Mouse (Mus musculus): ENCODE results near the gene Inpp5k.

Gene Inpp5k

DNA sequence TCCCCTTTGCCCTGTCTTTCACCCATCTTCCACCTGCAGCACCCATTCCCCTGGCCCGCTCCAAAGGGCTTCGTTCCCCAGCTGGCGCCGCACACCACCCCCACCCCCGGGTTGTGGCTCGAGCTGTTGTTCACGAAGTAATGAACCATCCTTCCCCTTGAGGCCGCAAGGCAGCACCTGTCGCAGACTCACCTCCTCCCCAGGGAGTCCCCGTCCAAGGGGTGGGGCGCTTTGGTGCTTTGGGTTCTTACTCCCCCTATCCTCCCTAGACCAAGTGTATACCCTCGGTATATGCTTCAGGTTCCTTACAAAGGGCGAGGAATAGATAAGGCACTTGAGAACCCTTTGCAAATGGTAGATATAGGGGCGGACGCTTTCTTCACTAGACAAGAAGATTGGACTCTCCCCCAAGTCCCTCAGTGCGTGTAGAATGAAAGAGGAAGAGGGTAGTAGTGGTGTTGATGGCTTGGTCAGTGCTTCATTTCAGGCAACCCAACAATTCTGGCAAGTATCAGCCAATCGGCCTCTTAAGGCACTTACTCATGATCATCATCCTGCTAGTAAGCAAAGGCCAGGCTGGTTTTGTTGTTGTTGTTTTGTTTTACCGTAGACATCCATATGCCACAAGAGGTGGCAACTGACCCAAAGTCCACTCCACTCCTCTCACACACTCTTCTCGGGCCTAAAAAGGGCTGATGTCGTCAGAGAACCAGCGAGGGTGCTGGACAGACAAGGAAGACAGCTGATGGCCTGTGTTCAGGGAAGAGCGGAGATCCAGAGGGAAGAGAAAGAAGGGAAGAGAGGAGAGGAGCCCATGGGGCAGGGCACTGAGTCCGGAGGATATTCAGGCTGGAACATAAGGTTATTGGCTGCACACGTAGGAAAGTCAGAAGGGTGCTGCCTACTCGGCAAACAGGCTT, 23.9 kb downstream of the Inpp5k start:
- DNase-seq (ENCODE audit: low spot score), result no peak

DNA sequence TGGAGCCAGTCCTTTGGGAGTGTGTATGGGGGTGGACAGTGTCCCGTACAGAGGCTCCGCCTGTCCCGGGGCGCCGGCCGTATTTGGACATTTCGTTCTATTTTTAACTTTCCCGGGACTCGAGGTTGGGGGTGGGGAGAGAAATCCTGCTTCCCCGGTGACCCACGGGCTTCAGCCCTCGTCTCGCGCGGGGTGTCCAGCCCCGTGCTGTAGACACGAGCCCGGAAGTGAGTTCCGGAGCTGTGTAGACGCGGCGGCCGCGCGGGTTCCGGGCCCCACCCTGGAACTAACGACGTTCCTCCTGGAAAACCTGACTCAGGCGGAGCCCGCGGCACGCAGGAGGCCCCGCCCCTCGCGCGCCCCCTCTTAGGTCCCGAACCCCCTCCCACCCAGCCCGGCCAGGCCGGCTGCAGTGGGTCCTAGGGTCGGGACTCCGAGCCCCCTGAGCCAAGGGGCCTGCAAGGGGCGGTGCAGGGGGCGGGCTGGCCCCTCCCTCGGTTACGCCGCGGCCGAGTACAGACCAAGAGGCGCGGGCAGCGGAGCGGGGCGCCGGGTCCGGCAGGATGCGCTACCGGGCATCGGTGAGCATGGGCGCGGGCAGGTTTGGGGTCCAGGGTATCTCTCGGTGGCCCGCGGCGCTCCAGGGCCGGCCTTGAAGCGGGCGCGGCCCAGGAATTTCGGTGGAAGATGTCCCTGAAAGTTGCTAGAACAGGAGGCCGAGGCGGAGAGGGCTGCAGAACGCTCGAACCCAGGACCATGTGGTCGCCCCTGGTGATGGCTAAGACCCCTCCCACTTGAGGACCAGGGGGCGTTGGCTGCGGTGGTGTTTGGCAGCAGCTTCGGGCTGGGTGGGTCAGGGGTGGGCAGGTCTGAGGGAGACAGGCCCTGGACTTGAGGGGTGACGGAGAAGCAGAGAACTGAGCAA, 25.1 kb downstream of the Inpp5k start:
- peak; percentile 55 for DNase-seq (ENCODE audit: low spot score)

DNA sequence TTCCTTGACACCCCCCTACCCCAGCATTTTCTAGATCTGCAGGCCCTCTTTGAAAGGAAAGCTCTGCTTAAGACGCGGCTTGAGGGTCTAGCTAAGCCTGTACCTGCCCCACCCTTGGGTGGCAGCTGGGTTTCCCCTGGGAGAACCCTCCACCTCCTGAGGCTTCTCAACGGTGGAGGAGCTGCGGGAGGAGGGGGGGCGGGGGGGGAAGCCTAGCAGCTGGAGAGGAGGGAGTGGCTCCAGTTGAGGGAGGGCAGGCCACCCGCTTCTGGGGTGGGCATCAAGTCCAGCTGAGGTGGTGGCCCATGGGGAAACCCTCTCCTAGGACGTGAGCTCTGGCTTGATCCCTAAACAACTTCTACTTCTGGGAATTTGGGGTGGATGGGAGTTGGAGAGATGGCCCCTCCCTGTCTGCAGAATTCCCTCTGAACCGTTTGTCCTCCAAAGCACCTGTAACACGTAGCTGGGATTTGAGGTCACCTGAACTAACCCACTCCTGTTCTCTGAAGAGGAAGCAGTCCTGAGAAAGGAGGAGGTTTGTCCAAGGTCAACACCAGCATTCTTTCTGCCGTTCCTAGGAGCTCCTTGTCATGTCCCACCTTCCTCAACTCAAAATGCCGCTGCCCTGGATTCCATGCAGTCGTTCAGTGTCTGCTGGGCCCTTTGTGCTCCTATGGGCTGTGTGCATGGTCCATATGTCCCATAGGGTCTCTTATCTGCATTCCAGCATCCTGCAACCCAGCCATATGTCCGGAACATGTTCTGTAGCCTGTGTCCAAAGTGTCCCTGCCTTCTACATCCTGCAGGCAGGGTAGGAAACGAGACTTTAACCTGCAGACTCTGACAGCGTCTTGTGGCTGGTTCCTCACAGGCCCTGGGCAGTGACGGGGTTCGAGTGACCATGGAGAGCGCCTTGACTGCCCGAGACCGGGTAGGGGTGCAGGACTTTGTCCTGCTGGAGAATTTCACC, 26.1 kb downstream of the Inpp5k start:
- no peak for DNase-seq (ENCODE audit: low spot score)

DNA sequence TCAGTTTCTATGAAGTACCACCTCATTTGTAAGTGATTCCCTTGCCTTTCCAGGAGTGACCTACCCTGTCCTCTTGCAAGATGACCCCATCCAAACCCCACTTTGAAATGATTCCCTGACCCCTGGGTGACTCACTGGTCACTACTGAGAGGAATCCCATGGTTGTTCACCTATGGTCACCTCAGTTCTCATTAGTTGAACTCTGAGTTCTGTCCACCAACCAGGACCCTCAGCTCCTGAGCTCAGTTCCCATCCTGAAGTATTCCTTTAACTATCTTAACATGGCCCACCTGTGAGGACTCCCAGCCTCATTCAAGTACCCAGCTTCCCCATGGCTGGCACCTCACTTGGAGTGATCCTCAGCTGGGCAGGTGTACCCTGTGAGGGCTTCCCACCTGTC, 27.1 kb downstream of the Inpp5k start:
- no peak for DNase-seq (ENCODE audit: low spot score)

GRCm38 (mm10) chr11:75658311-75658710, 27.5 kb downstream of the Inpp5k start:
- DNase-seq (ENCODE audit: low spot score), result no peak

DNA sequence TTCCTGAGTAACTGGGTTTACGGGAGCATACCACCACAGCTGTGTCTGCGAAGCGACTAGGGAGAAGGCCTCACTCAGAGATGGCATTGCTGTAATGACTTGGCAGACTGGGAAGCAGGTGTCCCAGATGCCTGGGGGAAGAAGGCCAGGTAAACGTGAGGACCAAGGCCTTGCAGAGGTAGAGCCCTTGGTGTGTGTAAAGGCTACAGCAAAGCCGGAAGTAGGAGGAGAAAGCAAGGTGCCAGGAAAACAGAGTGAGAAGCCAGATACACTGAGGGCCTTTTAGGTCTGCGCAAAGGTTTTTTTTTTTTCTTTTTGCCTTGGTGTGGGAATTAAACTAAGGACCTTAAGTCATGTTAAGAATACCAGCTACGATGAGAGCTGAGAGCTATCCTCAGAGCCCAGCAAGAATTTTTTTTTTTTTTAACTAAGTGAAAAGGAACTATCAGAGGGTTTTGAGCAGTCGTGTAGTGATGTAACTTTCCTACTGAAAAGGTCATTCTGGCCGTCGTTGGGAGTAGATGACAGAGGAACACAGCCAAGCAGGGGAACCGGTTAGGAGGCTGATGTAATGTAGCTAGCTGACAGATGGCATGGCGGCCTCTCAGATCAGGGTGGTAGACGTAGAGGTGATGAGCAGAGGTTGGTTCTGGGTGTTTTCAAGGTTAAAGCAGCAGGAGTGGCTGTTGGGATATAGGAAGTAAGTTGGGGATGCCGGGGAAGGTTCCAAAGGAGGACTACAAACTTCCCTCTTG, 28.4 kb downstream of the Inpp5k start:
- DNase-seq (ENCODE audit: low spot score), result no peak

GRCm38 (mm10) chr11:75660081-75660590, 29.3 kb downstream of the Inpp5k start:
- no peak for DNase-seq (ENCODE audit: low spot score)

GRCm38 (mm10) chr11:75660941-75661800, 30.4 kb downstream of the Inpp5k start:
- DNase-seq (ENCODE audit: low spot score), result no peak

DNA sequence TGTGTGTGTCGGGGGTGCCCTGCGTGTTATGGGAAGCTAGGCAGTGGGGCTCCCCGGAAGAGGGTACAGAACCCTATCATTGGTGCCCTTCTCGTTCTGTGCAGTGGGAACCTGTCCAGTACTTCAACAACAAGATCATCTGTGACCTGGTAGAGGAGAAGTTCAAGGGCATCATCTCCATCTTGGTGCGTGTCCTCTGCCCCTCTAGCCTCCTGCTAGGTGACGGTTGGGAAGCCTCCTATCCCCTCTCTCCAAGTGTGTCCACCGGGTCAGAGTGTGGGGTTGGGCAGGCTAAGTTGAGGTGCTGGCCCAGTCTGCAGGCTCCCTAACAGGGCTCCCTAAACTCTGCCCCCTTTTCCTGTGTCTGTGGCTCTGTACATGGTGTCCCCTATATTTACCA, 31.3 kb downstream of the Inpp5k start:
- no peak for DNase-seq (ENCODE audit: low spot score)

- DNase-seq (ENCODE audit: low spot score), result no peak
Measured at GRCm38 (mm10) chr11:75666296-75666695, 35.5 kb downstream of the Inpp5k start.

DNA sequence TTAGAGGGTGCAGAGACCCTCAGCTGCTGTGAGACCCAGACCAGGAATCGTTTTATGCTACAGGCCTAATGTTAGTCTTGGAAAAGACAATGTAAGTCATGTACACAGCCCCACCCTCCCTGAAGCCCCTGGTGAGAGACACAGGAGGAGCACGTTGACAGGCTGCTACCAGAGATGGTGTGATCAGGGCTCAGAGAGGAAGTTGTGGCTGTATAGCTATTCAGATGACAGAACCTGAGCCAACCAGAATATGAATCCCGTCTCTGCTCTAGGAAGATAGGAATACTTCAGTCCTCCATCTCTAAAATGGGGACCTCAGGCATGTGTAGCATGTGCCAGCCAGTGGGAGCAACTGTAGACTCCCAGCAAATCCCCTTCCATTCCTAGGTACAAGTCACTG, 37.8 kb downstream of the Inpp5k start:
- DNase-seq (ENCODE audit: low spot score), result no peak

DNA sequence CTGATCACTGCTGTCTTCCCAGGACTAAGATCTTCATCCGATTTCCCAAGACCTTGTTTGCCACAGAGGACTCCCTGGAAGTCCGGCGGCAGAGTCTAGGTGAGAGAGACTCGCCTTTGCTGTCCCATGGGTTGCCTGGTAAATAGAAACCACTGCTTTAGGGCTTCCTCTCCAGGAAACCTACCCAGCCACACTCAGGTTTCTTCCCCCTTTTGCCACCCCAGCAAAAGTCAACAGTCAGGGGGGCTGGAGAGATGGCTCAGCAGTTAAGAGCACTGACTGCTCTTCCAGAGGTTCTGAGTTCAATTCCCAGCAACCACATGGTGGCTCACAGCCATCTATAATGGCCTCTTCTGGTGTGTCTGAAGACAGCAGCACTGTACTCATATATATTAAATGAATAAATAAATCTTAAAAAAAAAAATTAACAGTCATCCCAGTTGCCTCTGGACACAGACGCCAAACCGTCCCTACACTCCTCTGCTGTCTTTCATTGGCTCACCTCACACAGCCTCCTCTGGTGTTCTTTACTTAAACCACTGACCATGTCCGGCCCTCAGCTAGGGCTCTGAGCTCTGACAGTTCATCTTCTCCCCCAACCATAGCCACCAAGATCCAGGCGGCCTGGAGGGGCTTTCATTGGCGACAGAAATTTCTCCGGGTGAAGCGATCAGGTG, 38.5 kb downstream of the Inpp5k start:
- no peak for DNase-seq (ENCODE audit: low spot score)

DNA sequence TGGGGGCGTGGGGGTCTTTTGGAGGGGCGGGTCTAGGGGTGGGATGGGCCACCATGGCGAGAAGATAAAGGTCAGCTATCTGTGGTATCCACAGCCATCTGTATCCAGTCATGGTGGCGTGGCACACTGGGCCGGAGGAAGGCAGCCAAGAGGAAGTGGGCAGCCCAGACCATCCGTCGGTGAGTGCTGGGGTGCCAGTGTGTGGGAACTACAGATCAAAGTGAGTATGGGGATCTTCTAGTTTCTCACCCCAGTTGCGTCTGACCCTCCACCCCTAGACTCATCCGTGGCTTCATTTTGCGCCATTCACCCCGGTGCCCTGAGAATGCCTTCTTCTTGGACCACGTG, 39.0 kb downstream of the Inpp5k start:
- DNase-seq (ENCODE audit: low spot score), result no peak

DNA sequence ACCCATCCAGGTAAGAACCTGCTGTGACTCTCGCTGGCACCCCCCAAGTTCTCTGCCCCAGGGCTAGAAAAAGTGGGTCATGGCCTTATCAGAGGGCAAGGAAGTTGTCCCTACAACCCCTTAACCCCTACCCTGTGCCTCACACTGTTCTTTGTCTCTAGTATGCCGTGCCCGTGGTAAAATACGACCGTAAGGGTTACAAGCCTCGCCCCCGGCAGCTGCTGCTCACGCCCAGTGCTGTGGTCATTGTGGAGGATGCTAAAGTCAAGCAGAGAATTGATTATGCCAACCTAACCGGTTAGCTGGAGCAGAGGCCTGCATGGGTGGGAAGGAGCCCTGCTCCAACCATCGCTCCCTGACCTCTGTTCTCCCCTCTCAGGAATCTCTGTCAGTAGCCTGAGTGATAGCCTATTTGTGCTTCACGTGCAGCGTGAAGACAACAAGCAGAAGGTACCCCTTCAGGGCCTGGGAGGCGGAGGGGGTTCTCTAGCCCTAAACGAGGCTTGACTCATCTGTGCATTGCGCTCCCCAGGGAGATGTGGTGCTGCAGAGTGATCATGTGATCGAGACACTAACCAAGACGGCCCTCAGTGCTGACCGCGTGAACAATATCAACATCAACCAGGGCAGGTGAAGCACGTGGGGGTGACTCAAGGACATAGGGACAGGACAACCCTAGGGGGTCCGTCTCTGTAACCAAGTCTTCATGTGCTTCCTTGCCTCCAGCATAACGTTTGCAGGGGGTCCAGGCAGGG, 40.8 kb downstream of the Inpp5k start:
- DNase-seq (ENCODE audit: low spot score), result no peak

DNA sequence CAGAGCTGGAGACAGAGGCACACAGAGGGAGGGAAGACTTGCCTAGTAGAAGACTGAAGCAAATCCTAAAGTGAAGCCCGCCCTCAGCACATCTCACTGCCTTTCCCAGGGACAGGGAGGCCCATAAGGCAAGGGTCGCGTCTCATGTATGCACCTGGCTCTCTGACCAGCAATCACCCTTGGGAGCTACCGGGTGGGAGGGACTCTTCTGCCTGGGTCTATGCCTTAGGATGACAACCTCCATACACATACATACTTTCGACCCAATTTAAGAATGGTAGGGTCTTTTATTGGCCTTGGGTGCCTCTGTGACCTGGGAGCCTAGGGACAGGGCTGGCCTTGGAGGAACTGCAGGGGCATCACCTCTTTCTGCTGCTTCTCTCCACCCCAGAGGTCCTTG, 42.6 kb downstream of the Inpp5k start:
- DNase-seq (ENCODE audit: low spot score), result no peak

- DNase-seq (ENCODE audit: low spot score), result no peak
Measured at GRCm38 (mm10) chr11:75674875-75675274, 44.1 kb downstream of the Inpp5k start.

- no peak for DNase-seq (ENCODE audit: low spot score)
Measured at GRCm38 (mm10) chr11:75677881-75678746, 47.3 kb downstream of the Inpp5k start.

Data from ovary, adult 18-20 months (tissue).